Mouse (Mus musculus): ENCODE results near the gene Fbxo31.

- TF ChIP-seq POLR2A (IDR thresholded peaks at IDR 0.05; ENCODE audit: low read depth, low read length), result no peak
- no peak for TF ChIP-seq CTCF (IDR thresholded peaks at IDR 0.05; ENCODE audit: extremely low read depth, insufficient read length, insufficient replicate concordance, low read depth, low read length)
Measured at GRCm38 (mm10) chr8:121560432-121561100, 18.0 kb downstream of the Fbxo31 start.

All from small intestine, adult 2 months (tissue).